Mouse (Mus musculus) kidney, embryonic 16.5 days (tissue): ENCODE results near the gene Tex29. TPM values are rescaled to one million over a fixed set of nuclear protein-coding genes. Genes with fewer than 3 reads are reported as not detected.

ENCODE experiments used
- ATAC-seq: fragments of 200-750 bp; cut with Nextera tagmentation; 2 replicates; pipeline ENCODE4 v1.8.0; 2017; ENCODE audit warnings: moderate TSS enrichment; ENCODE audit not compliant: low FRiP score, low TSS enrichment
- H3K27ac ChIP-seq: fragments of 300-500 bp; sonication (generic); 2 replicates; pipeline ENCODE4 v1.5.1; 2014; ENCODE audit warnings: low read length
- H3K27me3 ChIP-seq: fragments of 300-500 bp; sonication (generic); 2 replicates; pipeline ENCODE4 v1.6.1; 2014; ENCODE audit warnings: low read length, control low read depth, mixed read lengths; ENCODE audit not compliant: insufficient read depth
- H3K36me3 ChIP-seq: fragments of 300-500 bp; sonication (generic); 2 replicates; pipeline ENCODE4 v1.6.1; 2014; ENCODE audit warnings: low read length, control low read depth, mixed read lengths; ENCODE audit not compliant: insufficient read depth
- H3K4me1 ChIP-seq: fragments of 300-500 bp; sonication (generic); 2 replicates; pipeline ENCODE4 v1.6.1; 2014; ENCODE audit warnings: low read length, control low read depth, mixed read lengths; ENCODE audit not compliant: insufficient read depth
- H3K4me2 ChIP-seq: fragments of 300-500 bp; sonication (generic); replicated peaks from 2 replicates; pipeline ENCODE4 v1.6.1; 2014; ENCODE audit warnings: low read depth, low read length
- H3K4me3 ChIP-seq: fragments of 300-500 bp; sonication (generic); 2 replicates; pipeline ENCODE4 v1.5.1; 2014; ENCODE audit warnings: mild to moderate bottlenecking, low read length
- H3K9ac ChIP-seq: fragments of 300-500 bp; sonication (generic); replicated peaks from 2 replicates; pipeline ENCODE4 v1.6.1; 2014; ENCODE audit warnings: low read length
- H3K9me3 ChIP-seq: fragments of 300-500 bp; sonication (generic); 2 replicates; pipeline ENCODE4 v1.6.1; 2016; ENCODE audit warnings: low read length, control low read depth
- WGBS: fragments of 180-500 bp; shearing (Covaris S2); extraction: QIAGEN DNeasy Blood & Tissue Kit; methylation state at CpG from one replicate; pipeline ENCODE4 v1.1.7; 2014; 5-methylcytosine and 5-hydroxymethylcytosine counted together
- polyA plus RNA-seq: library from polyadenylated mRNA; unstranded; fragments of >200 nt; fragmentation: Nextera tagmentation; extraction: Ambion mirVana; gene quantifications from 2 replicates; pipeline ENCODE4 v1.2.1, GENCODE M21; 2015

The Tex29 gene
- polyA plus RNA-seq = 0.37 and 0.63 TPM in 2 replicates

DNA sequence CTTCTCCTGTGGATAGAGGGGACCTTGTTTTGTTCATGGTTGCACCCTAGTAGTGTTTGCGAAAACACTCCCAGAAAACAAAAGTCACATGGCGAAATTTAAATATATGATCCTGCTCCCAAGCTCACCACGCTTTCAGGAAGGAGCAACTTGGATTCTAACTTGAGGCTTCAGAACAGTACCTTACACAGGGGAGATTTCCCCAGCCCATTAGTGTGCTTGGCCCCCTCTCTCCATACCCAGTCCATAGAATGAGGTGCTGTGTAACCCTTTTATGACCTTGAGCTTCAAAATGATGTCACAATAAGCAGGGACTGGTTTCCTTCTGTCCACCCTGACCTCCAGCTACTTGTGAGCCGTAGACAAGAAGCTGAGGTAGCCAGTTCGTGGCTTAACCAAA lies at the start of gene Tex29:
Gene Tex29, plus strand, starts transcription at position 301 of the 400 bp plus-strand sequence.
- Histone ChIP-seq H3K9me3 (no peaks in the 10 kb centered on the region), H3K4me1 (peaks cover 7% of the 10 kb centered on the region; the same call in 1 of the 2 replicates), H3K4me3 (no peak within 1 kb of the TSS), H3K4me2 (no peak within 1 kb of the TSS), H3K27me3 (no peaks in the 10 kb centered on the region), H3K36me3 (peaks cover 5% of the 10 kb centered on the region), H3K9ac (no peak within 1 kb of the TSS), H3K27ac (no peak within 1 kb of the TSS)
- 80% methylated on average over 5 of the region's 5 CpGs for WGBS
- ATAC-seq = no peak

DNA sequence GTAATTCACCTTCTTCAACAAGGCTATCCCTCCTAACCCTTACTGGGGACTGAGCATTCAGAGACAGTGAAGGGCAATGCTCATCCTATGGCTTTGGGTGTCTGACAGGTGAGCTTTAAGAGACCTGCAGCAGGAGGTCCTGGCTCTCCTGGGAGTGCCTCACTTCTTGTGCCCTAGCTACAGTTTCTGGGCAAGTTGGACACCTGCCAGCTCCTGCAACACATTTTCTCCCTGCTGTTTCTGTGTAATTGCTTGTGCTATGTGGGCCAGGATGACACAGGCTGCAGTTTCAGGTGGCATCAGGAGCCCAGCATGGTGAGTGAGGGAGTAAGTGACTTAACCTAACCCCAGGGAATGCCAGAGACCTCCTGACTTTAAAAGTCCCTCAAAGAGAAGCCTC lies 45.3 kb upstream of the Tex29 start:
- no peaks in the 10 kb centered on the region for H3K9me3 ChIP-seq
- ATAC-seq = no peak
- no peak overlapping the region for H3K4me2 ChIP-seq
- H3K27me3 ChIP-seq = no peaks in the 10 kb centered on the region
- H3K4me1 ChIP-seq = no peaks in the 10 kb centered on the region
- no peak overlapping the region for H3K27ac ChIP-seq
- peaks cover 26% of the 10 kb centered on the region; the same call in 1 of the 2 replicates for H3K36me3 ChIP-seq
- H3K9ac ChIP-seq = no peak overlapping the region
- H3K4me3 ChIP-seq = no peak overlapping the region

DNA sequence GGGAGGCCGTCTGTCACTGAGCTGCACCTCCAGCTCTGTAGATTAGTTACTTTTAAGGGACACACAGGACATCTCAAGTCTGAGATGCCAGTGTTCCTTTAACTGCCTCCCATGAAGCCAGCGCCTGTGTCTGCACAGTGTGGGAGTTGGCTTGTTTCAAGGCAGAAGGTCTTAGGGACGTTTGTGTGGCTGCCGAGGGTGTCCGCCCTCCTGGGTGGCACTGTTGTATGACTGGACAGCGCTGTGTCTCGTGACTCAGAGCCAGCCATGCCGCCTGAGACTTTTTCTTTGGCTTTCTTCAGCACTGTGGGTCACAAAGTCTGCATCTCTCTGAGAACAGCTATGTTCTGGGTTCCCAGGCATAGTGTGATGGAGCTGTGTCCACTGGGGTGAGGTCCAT lies 43.1 kb upstream of the Tex29 start:
- Histone ChIP-seq H3K9me3 (no peaks in the 10 kb centered on the region), H3K9ac (no peak overlapping the region), H3K4me2 (no peak overlapping the region), H3K4me1 (no peaks in the 10 kb centered on the region; the same call in 1 of the 2 replicates), H3K27me3 (no peaks in the 10 kb centered on the region), H3K4me3 (no peak overlapping the region), H3K27ac (no peak overlapping the region), H3K36me3 (peaks cover 29% of the 10 kb centered on the region)
- ATAC-seq = peak; percentile 62; the same call in 1 of the 2 replicates
- 68% methylated on average over 8 of the region's 8 CpGs for WGBS

DNA sequence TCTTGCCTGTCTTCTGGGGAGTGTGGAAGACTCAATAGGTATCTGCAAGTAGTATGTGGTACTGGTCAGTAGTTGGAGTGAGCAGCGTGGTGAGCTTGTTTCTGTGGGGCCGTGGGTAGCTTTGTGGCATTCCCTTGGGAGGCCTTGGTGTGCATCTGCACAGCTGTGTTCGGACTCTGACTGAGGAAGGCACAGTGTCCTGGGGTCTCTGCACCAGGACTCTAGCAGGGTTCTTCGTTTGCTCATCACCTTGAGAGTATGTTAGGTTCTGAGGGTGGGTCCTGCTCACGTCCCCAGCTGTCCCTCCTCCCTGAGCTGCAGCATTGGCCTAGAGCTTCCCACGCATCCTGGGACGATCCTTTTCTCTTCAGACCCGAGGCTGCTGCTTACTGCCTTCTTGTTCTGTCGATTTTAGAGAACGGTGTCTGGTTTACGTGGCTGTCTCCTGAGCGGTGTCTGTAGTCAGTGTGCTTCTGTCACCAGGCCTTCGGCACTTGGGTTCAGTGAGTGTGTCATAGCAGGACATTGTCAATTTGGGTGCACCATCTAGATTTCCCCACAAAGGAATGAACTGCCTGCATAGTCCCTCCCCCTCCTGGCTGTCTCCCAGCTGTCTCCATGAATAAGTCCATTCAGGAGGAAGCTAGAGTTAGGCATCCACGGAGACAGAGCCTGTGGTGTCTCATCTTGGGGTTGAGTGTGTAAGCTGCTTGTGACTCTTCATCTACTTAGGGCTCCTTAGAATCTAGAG lies 42.4 kb upstream of the Tex29 start:
- no peak overlapping the region for H3K4me3 ChIP-seq
- peak; percentile 16; the same call in 1 of the 2 replicates for ATAC-seq
- no peaks in the 10 kb centered on the region for H3K27me3 ChIP-seq
- H3K9ac ChIP-seq = no peak overlapping the region
- peaks cover 22% of the 10 kb centered on the region for H3K36me3 ChIP-seq
- H3K9me3 ChIP-seq = no peaks in the 10 kb centered on the region
- H3K27ac ChIP-seq = no peak overlapping the region
- 82% methylated on average over 14 of the region's 14 CpGs for WGBS
- no peaks in the 10 kb centered on the region; the same call in 1 of the 2 replicates for H3K4me1 ChIP-seq
- no peak overlapping the region for H3K4me2 ChIP-seq

DNA sequence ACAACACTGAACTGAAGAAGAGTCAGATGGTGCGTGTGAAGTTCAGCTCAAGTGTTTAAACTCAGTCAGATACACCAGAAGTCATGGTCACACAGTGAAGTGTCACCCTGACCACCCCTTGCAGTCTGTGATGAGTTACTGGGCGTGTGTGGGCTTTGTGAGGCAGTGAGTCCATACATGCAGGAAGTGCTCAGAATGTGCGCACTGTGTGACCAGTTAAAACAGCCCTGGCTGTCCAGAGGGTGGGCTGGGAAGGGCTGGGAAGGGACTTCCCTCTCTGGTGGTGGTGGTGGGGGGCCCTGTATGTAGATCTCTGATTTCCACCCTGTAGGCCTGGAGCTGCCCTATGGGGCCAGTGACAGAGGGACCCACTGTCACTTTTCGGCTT lies 41.8 kb upstream of the Tex29 start:
- H3K27ac ChIP-seq = no peak overlapping the region
- H3K9me3 ChIP-seq = no peaks in the 10 kb centered on the region
- ATAC-seq = no peak
- H3K9ac ChIP-seq = no peak overlapping the region
- H3K4me1 ChIP-seq = no peaks in the 10 kb centered on the region; the same call in 1 of the 2 replicates
- H3K27me3 ChIP-seq = no peaks in the 10 kb centered on the region
- H3K4me2 ChIP-seq = no peak overlapping the region
- peaks cover 18% of the 10 kb centered on the region; the same call in 1 of the 2 replicates for H3K36me3 ChIP-seq
- WGBS = 89% methylated on average over 4 of the region's 4 CpGs
- no peak overlapping the region for H3K4me3 ChIP-seq

DNA sequence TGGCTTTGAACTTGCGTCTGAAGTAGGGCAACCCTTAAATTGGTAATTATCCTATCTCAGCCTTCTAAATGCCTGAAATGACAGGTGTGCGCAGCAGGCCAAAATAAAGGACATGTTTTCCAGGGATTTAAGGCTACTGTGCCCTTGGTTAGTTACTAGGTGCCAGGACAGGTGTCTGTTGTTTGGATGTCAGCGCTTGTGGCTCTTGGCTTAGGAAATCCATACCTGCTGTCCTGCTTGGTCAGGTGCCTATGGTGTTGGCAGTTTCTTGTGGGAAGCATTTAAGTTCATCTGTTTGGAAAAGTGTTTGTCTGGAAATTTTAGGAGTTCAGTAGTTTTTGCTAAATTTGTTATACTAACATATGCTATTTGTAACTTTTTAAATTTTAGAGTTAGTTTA lies 41.2 kb upstream of the Tex29 start:
- peaks cover 18% of the 10 kb centered on the region; the same call in 1 of the 2 replicates for H3K36me3 ChIP-seq
- no peak for ATAC-seq

DNA sequence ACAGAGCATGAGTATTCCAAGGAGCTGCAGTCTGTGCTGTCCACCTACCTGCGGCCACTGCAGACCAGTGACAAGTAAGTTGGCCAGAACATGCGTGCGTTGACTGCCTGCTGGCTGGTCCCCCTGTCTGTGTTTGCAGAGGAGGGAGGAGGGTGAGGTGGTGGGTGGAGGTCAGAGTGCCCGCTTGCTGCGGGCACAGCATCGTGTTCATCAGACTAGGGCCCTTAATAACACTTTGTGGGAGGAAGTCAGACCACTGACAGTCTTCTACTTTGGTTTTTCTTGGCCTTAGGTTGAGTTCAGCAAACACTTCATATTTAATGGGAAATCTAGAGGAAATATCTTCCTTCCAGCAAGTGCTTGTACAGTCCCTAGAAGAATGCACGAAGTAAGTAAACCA lies 39.8 kb upstream of the Tex29 start:
- H3K4me3 ChIP-seq = no peak overlapping the region
- no peak for ATAC-seq
- H3K4me2 ChIP-seq = no peak overlapping the region
- 82% methylated on average over 7 of the region's 7 CpGs for WGBS
- H3K4me1 ChIP-seq = no peaks in the 10 kb centered on the region; the same call in 1 of the 2 replicates
- H3K9me3 ChIP-seq = no peaks in the 10 kb centered on the region
- H3K9ac ChIP-seq = no peak overlapping the region
- H3K27me3 ChIP-seq = no peaks in the 10 kb centered on the region
- peak overlapping the region; percentile 7 for H3K27ac ChIP-seq
- peaks cover 19% of the 10 kb centered on the region for H3K36me3 ChIP-seq

More for the DNA sequence above, 41.2 kb upstream of the Tex29 start:
- Histone ChIP-seq H3K9ac (no peak overlapping the region), H3K4me2 (no peak overlapping the region), H3K4me1 (no peaks in the 10 kb centered on the region; the same call in 1 of the 2 replicates), H3K27ac (no peak overlapping the region), H3K9me3 (no peaks in the 10 kb centered on the region), H3K27me3 (no peaks in the 10 kb centered on the region), H3K4me3 (no peak overlapping the region)
- 95% methylated on average over 3 of the region's 3 CpGs for WGBS

DNA sequence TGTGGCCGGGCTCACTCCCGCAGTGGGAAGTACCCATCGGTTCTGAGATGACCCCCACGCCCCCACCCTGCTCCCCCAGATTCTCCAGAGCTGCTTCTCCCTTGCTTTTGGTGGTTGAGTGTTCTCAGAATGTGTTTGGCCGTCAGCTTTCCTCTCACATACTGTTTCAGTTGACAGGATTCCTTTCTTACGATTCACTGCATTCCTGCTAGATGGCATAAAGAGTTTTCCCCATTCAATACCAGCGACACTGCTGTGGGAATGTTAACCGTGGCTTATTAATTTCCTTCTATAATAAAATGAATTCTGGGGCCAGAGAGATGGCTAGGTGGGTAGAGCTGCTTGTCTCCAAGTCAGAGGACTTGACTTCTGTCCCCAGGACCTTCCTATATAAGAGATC lies 38.7 kb upstream of the Tex29 start:
- Histone ChIP-seq H3K27me3 (no peaks in the 10 kb centered on the region), H3K27ac (peak overlapping the region; percentile 64), H3K36me3 (peaks cover 23% of the 10 kb centered on the region), H3K9me3 (no peaks in the 10 kb centered on the region), H3K4me1 (no peaks in the 10 kb centered on the region; the same call in 1 of the 2 replicates), H3K4me2 (no peak overlapping the region), H3K9ac (no peak overlapping the region), H3K4me3 (no peak overlapping the region)
- WGBS = 61% methylated on average over 8 of the region's 8 CpGs
- no peak for ATAC-seq

DNA sequence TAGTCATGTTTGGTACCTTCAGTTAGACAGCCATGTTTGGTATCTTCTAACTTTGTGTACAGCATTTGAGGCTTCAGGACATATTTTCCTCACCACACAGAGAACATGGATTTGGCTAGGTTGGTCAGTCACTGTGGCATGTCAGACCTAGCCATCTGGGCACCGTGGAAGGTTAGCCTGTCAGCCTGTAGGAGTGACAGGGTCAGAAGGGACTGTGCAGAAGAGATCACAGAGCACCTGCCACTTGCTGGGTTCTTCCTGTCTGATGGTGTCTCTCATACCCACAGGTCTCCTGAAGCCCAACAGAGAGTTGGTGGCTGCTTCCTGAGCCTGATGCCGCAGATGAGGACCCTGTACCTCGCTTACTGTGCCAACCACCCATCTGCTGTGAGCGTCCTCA lies 35.4 kb upstream of the Tex29 start:
- Histone ChIP-seq H3K4me2 (no peak overlapping the region), H3K9me3 (no peaks in the 10 kb centered on the region), H3K36me3 (peaks cover 40% of the 10 kb centered on the region), H3K4me1 (no peaks in the 10 kb centered on the region; the same call in 1 of the 2 replicates), H3K27me3 (no peaks in the 10 kb centered on the region), H3K27ac (no peak overlapping the region), H3K9ac (no peak overlapping the region), H3K4me3 (no peak overlapping the region)
- no peak for ATAC-seq
- 88% methylated on average over 4 of the region's 4 CpGs for WGBS

DNA sequence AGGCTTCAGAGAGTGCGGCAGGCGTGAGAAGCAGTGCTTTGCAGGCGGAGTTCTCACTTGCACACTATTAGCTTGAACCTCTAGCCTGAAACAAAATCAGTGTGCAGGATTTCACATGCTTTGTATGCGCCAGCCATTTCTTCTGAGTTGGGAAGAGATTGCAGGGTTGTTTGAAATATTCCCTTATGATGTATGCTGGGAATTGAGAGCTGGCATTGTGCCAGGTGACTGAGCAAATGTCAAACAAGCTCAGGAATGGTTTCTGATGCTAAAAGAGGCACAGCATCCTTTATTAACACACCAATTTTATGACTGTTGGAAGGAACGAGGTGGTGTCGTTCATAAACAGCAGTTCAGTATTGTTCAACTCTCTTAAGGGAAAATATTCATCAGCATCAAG lies 34.0 kb upstream of the Tex29 start:
- H3K4me3 ChIP-seq = no peak overlapping the region
- no peaks in the 10 kb centered on the region for H3K9me3 ChIP-seq
- no peaks in the 10 kb centered on the region for H3K27me3 ChIP-seq
- H3K9ac ChIP-seq = no peak overlapping the region
- 79% methylated on average over 6 of the region's 6 CpGs for WGBS
- H3K4me1 ChIP-seq = no peaks in the 10 kb centered on the region; the same call in 1 of the 2 replicates
- H3K36me3 ChIP-seq = peaks cover 48% of the 10 kb centered on the region
- H3K27ac ChIP-seq = no peak overlapping the region
- no peak overlapping the region for H3K4me2 ChIP-seq
- ATAC-seq = no peak
